Mouse (Mus musculus) embryonic facial prominence, embryonic 14.5 days (tissue): ENCODE measurements around the gene Fam168a. TPM values are rescaled to one million over a fixed set of nuclear protein-coding genes. Genes with fewer than 3 reads are reported as not detected.

Experiments
- ATAC-seq: fragments of 200-750 bp; cut with Nextera tagmentation; 2 replicates; pipeline ENCODE4 v1.8.0; 2017; ENCODE audit warnings: low read depth, moderate number of reproducible peaks, moderate TSS enrichment
- DNase-seq: peaks from one replicate; pipeline ENCODE4 v3.0.0-alpha.2; 2015; ENCODE audit warnings: low spot score
- H3K27ac ChIP-seq: fragments of 300-500 bp; sonication (generic); replicated peaks from 2 replicates; pipeline ENCODE4 v1.5.1; 2014; ENCODE audit warnings: low read depth, mild to moderate bottlenecking, low read length, moderate library complexity
- H3K27me3 ChIP-seq: fragments of 300-500 bp; sonication (generic); replicated peaks from 2 replicates; pipeline ENCODE4 v1.6.1; 2014; ENCODE audit warnings: low read length; ENCODE audit not compliant: control insufficient read depth, insufficient read depth
- H3K36me3 ChIP-seq: fragments of 300-500 bp; sonication (generic); 2 replicates; pipeline ENCODE4 v1.6.1; 2014; ENCODE audit warnings: low read length, mixed read lengths; ENCODE audit not compliant: control insufficient read depth, insufficient read depth
- H3K4me1 ChIP-seq: fragments of 300-500 bp; sonication (generic); 2 replicates; pipeline ENCODE4 v1.6.1; 2014; ENCODE audit warnings: antibody characterized with exemption, low read length; ENCODE audit not compliant: control insufficient read depth, insufficient read depth
- H3K4me2 ChIP-seq: fragments of 300-500 bp; sonication (generic); 2 replicates; pipeline ENCODE4 v1.6.1; 2014; ENCODE audit warnings: low read depth, mild to moderate bottlenecking, low read length, moderate library complexity, mixed read lengths
- H3K4me3 ChIP-seq: fragments of 300-500 bp; sonication (generic); 2 replicates; pipeline ENCODE4 v1.5.1; 2014; ENCODE audit warnings: low read depth, mild to moderate bottlenecking, low read length
- H3K9ac ChIP-seq: fragments of 300-500 bp; sonication (generic); 2 replicates; pipeline ENCODE4 v1.6.1; 2014; ENCODE audit warnings: low read depth, mild to moderate bottlenecking, low read length, moderate library complexity, mixed read lengths
- H3K9me3 ChIP-seq: fragments of 300-500 bp; sonication (generic); 2 replicates; pipeline ENCODE4 v1.6.1; 2016; ENCODE audit warnings: low read length; ENCODE audit not compliant: control insufficient read depth
- WGBS: fragments of 180-500 bp; shearing (Covaris S2); extraction: QIAGEN DNeasy Blood & Tissue Kit; methylation state at CpG from one replicate; pipeline ENCODE4 v1.1.7; 2014; 5-methylcytosine and 5-hydroxymethylcytosine counted together
- polyA plus RNA-seq: library from polyadenylated mRNA; unstranded; fragments of >200 nt; fragmentation: Nextera tagmentation; extraction: Ambion mirVana; gene quantifications from 2 replicates; pipeline ENCODE4 v1.2.1, GENCODE M21; 2014

The Fam168a gene
- polyA plus RNA-seq, 1 experiment from 2014 or later, result 42.3 TPM

- Histone ChIP-seq H3K36me3 (peaks cover 45% of the 10 kb centered on the region), H3K27ac (no peak overlapping the region), H3K27me3 (no peaks in the 10 kb centered on the region), H3K4me3 (no peak overlapping the region), H3K9me3 (no peaks in the 10 kb centered on the region), H3K4me2 (no peak overlapping the region), H3K4me1 (no peaks in the 10 kb centered on the region), H3K9ac (no peak overlapping the region)
- 90% methylated on average over 7 of the region's 7 CpGs for WGBS
- no peak for DNase-seq
- ATAC-seq, result no peak
These were observed 128.7 kb downstream of the Fam168a start for GRCm38 (mm10) chr7:100835168-100835567.

GRCm38 (mm10) chr7:100835711-100836110 lies 129.3 kb downstream of the Fam168a start:
- H3K36me3 ChIP-seq, result peaks cover 45% of the 10 kb centered on the region
- no peak for DNase-seq

DNA sequence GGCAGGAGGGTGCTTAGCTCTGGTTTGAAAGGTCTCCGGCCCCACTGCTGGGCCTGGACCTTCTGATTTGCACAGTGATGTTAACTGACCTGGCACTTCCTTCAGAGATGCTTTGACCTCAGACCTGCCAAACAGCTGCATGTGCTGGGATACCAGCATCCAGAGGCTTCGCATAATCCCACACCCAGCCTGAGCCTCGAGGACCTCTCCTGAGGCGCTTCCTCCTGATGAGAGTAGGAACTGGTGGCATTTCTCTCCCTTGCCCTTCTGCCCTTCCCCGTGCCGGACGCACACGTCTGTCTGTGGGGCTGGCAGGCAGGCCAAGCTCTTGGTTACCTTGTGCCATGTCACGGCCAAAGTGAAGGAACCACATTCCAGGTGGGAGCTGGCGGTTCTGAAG lies 130.2 kb downstream of the Fam168a start:
- ATAC-seq (no peak), DNase-seq (no peak)
- Histone ChIP-seq H3K4me2 (no peak overlapping the region), H3K9me3 (no peaks in the 10 kb centered on the region), H3K4me3 (no peak overlapping the region), H3K4me1 (no peaks in the 10 kb centered on the region), H3K36me3 (peaks cover 45% of the 10 kb centered on the region), H3K9ac (no peak overlapping the region), H3K27ac (no peak overlapping the region), H3K27me3 (no peaks in the 10 kb centered on the region)
- 82% methylated on average over 10 of the region's 10 CpGs for WGBS

More at GRCm38 (mm10) chr7:100835711-100836110, 129.3 kb downstream of the Fam168a start:
- Histone ChIP-seq H3K27me3 (no peaks in the 10 kb centered on the region), H3K27ac (no peak overlapping the region), H3K4me2 (no peak overlapping the region), H3K4me3 (no peak overlapping the region), H3K9ac (no peak overlapping the region), H3K9me3 (no peaks in the 10 kb centered on the region), H3K4me1 (no peaks in the 10 kb centered on the region)
- WGBS, result 91% methylated on average over 6 of the region's 6 CpGs
- no peak for ATAC-seq

- ATAC-seq, result no peak
- Histone ChIP-seq H3K4me3 (no peak overlapping the region), H3K36me3 (peaks cover 45% of the 10 kb centered on the region), H3K4me2 (no peak overlapping the region), H3K4me1 (no peaks in the 10 kb centered on the region), H3K9ac (no peak overlapping the region), H3K27me3 (no peaks in the 10 kb centered on the region), H3K27ac (no peak overlapping the region), H3K9me3 (no peaks in the 10 kb centered on the region)
- WGBS, result 52% methylated on average over 1 of the region's 1 CpGs
- no peak for DNase-seq
These were observed 131.3 kb downstream of the Fam168a start for GRCm38 (mm10) chr7:100837701-100838100.

GRCm38 (mm10) chr7:100839632-100840402 lies 133.4 kb downstream of the Fam168a start:
- no peaks in the 10 kb centered on the region for H3K27me3 ChIP-seq
- peaks cover 30% of the 10 kb centered on the region for H3K36me3 ChIP-seq
- no peaks in the 10 kb centered on the region for H3K4me1 ChIP-seq
- H3K4me3 ChIP-seq, result no peak overlapping the region
- 81% methylated on average over 6 of the region's 6 CpGs for WGBS
- H3K4me2 ChIP-seq, result no peak overlapping the region
- no peak for ATAC-seq
- no peak for DNase-seq
- H3K9me3 ChIP-seq, result no peaks in the 10 kb centered on the region
- H3K9ac ChIP-seq, result no peak overlapping the region
- no peak overlapping the region for H3K27ac ChIP-seq

DNA sequence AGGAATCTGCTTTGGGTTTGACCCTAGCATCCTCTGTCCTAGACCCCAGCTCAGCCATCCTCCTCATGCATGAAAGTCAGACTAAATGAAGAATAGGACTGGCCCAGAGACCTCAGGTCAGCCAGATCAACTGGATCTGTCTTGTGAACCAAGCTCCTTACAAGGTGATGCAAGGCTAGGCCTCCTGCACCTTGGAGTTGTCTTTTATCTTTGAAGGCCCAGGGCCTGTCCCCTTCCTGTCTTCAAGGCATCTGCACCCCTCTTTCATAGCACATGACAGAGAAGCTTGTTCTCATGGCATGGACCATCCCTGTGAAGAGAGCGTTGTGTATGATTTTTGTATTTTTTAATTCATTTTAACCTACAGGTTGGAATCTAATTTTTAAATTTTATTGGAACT lies 134.5 kb downstream of the Fam168a start:
- Histone ChIP-seq H3K4me2 (no peak overlapping the region), H3K4me3 (no peak overlapping the region), H3K9ac (no peak overlapping the region), H3K9me3 (no peaks in the 10 kb centered on the region), H3K27ac (no peak overlapping the region), H3K27me3 (no peaks in the 10 kb centered on the region), H3K36me3 (peaks cover 19% of the 10 kb centered on the region), H3K4me1 (peaks cover 2% of the 10 kb centered on the region; the same call in 1 of the 2 replicates)
- DNase-seq (no peak), ATAC-seq (no peak)
- WGBS, result 93% methylated on average over 1 of the region's 1 CpGs

- DNase-seq (no peak), ATAC-seq (no peak)
- no peak overlapping the region for H3K4me3 ChIP-seq
- no peak overlapping the region for H3K9ac ChIP-seq
- H3K9me3 ChIP-seq, result no peaks in the 10 kb centered on the region
- H3K27ac ChIP-seq, result no peak overlapping the region
- 90% methylated on average over 6 of the region's 6 CpGs for WGBS
- H3K4me1 ChIP-seq, result peaks cover 4% of the 10 kb centered on the region; the same call in 1 of the 2 replicates
- no peaks in the 10 kb centered on the region for H3K27me3 ChIP-seq
- no peak overlapping the region for H3K4me2 ChIP-seq
- peaks cover 12% of the 10 kb centered on the region for H3K36me3 ChIP-seq
These were observed 135.2 kb downstream of the Fam168a start for GRCm38 (mm10) chr7:100841608-100842007.

DNA sequence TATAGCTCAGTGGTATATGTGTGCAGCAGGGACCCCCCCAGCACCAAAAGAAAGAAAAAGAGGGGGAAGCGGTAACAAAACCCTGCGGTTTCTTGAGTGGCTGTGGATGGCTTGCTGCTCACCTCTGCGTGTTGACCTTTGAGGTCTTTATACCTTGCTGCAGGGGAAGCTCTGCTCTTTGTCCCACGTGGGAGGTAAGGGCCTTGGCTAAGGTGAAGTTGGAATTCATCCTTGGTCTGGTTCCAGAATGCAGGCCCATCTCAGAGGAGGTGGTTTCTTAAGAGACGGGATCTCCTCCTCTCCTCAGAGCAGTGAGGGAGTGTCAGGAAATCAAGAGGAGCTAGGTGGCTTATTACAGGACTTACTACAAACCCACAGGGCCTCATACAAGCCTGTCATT lies 135.7 kb downstream of the Fam168a start:
- H3K4me3 ChIP-seq, result no peak overlapping the region
- no peak overlapping the region for H3K9ac ChIP-seq
- no peak for DNase-seq
- peaks cover 4% of the 10 kb centered on the region; the same call in 1 of the 2 replicates for H3K4me1 ChIP-seq
- H3K4me2 ChIP-seq, result no peak overlapping the region
- no peaks in the 10 kb centered on the region for H3K9me3 ChIP-seq
- peaks cover 6% of the 10 kb centered on the region for H3K36me3 ChIP-seq
- no peak overlapping the region for H3K27ac ChIP-seq
- no peak for ATAC-seq
- WGBS, result 91% methylated on average over 5 of the region's 5 CpGs
- no peaks in the 10 kb centered on the region for H3K27me3 ChIP-seq

- Histone ChIP-seq H3K27me3 (no peaks in the 10 kb centered on the region), H3K4me3 (no peak overlapping the region), H3K9ac (no peak overlapping the region), H3K9me3 (no peaks in the 10 kb centered on the region), H3K4me1 (peaks cover 4% of the 10 kb centered on the region; the same call in 1 of the 2 replicates), H3K36me3 (no peaks in the 10 kb centered on the region; the same call in 1 of the 2 replicates), H3K4me2 (no peak overlapping the region), H3K27ac (no peak overlapping the region)
- ATAC-seq (no peak), DNase-seq (no peak)
- 97% methylated on average over 2 of the region's 2 CpGs for WGBS
These were observed 137.4 kb downstream of the Fam168a start for GRCm38 (mm10) chr7:100843866-100844265.
